Mouse (Mus musculus): Measurements from ENCODE around the gene Zfp324.

The Zfp324 gene

DNA sequence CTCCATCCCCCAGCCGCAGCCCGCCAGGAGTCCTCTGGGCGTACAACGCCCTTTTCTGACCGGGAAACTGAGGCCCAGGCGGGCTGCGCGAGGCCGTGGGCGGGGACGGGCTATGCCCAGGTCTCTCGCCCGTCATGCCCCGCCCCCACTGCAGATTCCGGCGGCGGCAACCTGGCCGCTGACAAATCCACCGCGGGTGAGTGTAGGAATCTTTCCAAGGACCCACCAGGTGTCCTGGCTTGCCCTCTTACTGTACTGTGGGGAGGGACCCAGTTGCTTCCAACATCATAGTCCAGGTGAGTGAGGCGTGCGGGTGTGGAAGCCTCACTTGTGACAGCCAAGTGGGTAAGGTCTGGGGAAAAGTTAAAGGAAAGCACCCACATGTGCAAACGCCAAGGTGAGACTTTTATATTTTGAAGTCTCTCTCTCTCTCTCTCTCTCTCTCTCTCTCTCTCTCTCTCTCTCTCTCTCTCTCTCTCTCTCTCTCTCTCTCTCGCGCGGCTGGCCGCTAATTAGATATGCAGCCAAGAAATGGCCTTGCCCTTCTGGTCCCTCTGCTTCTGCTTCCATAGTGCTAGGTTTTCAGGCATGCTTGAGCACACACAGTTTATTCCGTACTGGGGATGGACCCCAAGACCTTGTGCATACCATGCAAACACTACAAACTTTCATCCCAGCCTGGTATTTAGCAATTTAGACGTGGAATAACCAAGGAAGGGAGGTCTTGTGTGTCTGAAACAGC lies 637 bp downstream of the Zfp324 start:
- in situ Hi-C loops (cut with MboI, MseI) = no loop called here

DNA sequence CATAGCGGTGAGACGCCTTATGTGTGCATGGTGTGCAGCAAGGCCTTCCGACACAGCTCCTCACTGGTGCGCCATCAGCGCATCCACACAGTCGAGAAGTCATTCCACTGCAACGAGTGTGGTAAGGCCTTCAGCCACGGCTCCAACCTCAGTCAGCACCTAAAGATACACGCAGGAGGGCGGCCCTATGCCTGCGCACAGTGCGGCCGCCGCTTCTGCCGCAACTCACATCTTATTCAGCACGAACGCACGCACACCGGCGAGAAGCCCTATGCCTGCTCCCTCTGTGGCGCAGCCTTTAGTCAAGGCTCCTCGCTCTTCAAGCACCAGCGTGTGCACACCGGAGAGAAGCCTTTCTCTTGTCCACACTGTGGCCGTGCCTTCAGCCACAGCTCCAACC lies 5.3 kb downstream of the Zfp324 start:
- in situ Hi-C loops (cut with MboI, MseI) = loop anchor here (5.0 kb wide), 1 partner anchor 71 kb away; no protein-coding TSS in a partner anchor

DNA sequence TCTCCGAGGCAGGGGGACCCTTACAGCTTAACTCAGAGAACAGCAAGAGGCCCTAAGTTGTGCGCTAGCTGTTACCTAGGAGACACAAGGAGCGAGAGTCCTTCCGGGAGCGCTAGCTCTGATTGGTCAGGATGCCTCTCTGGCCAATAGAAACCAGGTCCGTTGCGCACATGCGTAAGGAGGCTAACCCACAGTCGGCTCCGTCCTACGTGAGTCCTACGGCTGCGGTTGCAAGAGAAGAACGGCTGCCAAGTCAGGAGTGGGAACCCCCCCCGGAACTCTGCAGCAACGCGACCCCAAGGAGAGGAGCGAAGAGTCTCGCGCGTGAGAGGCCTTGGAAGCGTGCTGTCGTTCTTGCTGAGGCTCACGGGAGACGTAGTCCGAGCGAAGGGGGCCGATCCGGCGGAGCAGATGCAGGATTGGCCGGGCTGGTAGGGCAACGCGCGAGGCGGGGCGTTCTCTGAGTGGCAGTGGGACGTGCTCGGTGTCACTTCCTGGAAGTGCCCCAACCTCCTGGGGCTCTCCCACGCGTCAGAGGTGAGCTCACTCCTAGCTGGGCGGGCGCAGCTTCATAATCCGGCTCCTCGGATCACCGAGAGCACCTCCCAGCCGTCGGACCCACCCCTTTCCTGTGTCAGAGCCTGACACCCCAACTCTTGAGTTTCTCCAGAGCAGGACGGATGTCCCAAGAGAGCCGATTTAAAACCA lies 12.2 kb downstream of the Zfp324 start, which contains the start of gene Zfp446:
TSS of gene Zfp446 (plus strand) at position 167 of the 708 bp plus-strand sequence.
- in situ Hi-C loops (cut with MboI, MseI) = no loop called here

DNA sequence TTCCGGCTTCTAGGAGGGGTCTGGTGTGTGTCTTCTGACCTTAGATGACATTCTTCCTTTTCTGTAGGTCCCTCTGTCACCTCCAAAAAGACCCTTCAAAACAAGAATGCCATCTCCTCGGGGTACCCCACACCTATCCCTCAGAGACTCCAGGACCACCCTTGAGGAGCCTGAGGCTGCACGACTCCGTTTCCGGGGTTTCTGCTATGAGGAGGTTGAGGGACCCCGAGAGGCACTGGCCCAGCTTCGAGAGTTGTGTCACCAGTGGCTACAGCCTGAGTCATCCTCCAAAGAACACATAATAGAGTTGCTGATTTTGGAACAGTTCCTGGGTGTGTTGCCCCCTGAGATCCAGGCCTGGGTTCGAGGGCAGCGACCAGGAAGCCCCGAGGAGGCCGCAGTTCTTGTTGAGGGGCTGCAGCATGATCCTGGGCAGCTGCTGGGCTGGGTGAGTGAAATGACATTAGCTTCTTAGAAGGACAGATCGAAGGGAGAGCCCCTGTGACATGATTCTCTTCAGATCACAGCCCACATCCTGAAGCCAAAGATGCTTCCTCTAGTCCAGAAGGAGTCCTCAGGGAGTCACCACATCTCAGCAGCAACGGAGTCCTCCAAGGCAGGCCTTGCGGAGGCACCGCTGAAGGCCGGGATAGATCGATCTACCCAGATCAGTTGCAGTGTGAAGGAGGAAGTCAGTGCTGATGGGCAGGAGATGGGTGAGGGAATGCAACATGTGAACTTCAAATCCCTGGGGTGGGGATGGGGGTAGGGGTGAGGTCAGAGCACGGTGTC lies 13.5 kb downstream of the Zfp324 start:
- in situ Hi-C loops (cut with MboI, MseI) = no loop called here

DNA sequence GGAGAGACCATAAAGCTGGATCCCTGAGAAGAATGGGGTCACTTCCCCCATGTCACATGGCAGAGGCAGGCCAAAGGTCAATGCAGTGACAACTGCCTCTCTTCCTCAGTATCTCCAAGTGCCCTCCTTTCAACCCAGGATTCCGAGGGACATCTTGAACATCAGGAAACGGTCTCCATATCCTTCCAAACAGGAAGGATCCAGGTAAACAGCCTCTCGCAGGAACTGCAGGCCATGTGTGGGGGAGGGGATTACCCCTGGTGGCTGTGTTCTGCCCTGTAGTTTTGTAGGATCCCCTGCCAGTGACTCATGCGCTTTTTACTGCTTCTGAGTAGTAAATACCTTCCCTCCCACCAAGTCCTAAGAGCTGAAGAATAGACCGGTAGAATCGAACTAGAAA lies 14.1 kb downstream of the Zfp324 start:
- in situ Hi-C loops (cut with MboI, MseI) = loop anchor here (10.0 kb wide), 1 partner anchor 315 kb away; no protein-coding TSS in a partner anchor

DNA sequence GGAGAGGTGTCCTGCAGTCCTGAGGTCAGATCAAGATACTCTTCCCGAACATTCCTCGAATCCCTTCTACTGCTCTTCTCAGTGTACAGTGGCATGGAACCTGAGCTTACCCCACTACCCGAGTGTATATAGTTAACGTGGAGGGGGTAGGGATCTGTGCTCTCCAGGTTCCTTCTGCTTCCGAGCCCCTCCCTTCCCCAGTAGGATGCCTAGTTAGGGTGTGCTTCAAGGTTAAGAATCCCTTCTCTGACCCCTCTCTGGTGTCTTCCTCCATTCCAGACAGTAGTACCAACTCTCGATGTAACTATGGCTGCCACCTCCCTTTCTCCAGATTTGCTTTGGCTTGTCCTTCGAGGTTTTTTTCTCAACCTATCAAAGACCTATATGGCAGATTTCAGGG lies 14.7 kb downstream of the Zfp324 start:
- in situ Hi-C loops (cut with MboI, MseI) = loop anchor here (10.0 kb wide), 1 partner anchor 315 kb away; no protein-coding TSS in a partner anchor

DNA sequence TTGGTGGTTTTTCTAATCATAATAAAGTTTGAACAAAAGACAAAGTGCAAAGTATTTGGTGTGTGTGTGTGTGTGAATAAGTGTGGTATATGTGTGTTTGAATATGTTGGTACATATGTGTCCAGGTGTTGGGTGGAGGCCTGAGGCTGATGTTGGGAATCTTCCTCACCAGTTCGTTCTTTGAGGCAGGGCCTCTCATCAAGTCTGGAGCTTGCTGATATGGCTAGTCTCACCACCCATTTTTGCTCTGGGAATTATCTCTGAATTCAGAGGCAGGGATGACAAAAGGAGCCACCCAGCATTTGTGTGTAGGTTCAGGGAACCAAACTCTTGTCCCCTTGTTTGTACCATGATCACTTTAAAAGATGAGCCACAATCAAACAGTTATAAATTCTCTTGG lies 20.1 kb downstream of the Zfp324 start:
- in situ Hi-C loops (cut with MboI, MseI) = loop anchor here (10.0 kb wide), 1 partner anchor 309 kb away; no protein-coding TSS in a partner anchor

DNA sequence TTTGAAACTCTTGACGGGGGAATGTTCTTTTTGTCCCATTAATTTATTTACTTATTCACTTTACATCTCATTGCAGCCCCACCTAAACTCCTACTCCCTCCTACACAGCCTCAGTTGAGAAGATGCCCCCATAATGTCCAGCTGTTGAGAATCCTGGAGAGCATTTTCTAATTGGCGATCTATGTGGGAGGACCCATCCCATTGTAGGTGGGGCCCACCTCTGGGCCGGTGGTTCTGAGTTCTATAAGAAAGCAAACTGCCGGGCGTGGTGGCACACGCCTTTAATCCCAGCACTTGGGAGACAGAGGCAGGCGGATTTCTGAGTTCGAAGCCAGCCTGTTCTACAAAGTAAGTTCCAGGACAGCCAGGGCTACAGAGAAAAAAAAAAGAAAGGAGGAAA lies 21.3 kb downstream of the Zfp324 start:
- in situ Hi-C loops (cut with MboI, MseI) = loop anchor here (10.0 kb wide), 1 partner anchor 308 kb away; no protein-coding TSS in a partner anchor

DNA sequence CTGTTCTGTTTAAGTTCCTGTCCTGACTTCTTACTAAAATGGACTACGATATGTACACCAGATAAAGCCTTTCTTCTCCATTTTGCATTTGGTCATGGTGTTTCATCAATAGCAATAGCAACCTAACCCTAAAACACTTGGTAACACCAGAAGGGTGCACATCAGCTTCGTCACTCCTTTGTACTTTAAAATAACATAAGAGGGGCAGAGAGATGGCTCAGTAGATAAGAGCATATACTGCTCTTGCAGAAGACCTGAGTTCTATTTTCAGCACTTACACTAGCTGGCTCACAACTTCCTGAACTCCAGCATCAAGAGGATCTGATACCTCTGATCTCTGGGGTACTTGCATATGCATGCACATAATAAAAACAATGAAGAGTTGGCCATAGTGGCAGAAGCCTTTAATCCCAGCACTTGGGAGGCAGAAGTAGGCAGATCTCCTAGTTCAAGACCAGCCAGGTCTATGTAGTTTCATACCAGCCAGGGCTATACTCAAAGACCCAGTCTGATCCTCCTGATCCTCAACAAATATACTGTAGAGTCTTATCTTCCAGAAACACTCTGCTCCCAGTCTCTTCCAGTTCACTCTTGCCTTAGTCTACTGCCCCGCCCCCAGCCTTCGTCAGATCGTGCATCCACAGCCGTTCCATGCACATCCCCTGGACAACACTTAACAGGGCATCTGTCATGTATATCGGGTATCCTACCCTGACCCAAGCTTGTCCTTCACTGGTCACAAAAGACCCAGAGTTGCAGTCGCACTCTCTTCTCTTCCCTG lies 22.0 kb downstream of the Zfp324 start:
- in situ Hi-C loops (cut with MboI, MseI) = loop anchor here (10.0 kb wide), 1 partner anchor 307 kb away; no protein-coding TSS in a partner anchor

DNA sequence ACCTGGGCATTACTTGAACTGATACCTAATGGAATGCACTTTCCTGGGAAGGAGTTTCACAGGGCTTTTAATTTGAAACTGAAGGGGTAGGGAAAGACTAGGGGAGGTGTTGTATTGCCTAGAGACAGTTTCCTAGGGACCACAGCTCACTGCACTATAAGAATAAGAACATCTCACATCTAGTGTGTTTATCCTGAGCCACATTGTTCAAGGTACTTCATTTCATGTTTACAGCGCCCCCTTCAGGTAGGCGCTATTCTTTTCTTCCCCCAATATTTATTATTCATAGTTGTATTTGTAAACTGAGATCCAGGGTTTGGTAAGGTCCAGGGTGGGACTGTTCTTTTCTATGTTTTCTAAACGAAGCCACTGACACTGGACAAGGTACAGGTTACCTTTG lies 26.6 kb downstream of the Zfp324 start:
- in situ Hi-C loops (cut with MboI, MseI) = no loop called here

DNA sequence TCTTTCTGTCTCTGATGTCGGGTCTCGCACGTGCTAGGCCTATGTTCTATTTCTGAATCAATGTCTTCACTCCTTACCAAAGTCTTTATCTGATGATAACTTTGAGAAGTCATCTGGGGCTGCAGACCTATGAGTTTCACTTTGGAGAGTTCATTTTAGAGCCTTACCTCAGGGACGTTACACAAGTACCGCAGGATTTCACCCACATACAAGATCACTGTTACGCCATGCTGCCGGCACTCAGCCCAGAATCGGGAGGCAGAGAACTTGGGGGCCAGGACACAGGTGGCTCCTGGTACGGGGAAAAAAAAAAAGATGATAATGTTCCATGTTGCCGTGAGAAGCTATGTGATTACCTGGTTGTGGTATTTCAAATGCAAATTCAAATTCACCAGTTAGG lies 27.5 kb downstream of the Zfp324 start:
- in situ Hi-C loops (cut with MboI, MseI) = no loop called here

DNA sequence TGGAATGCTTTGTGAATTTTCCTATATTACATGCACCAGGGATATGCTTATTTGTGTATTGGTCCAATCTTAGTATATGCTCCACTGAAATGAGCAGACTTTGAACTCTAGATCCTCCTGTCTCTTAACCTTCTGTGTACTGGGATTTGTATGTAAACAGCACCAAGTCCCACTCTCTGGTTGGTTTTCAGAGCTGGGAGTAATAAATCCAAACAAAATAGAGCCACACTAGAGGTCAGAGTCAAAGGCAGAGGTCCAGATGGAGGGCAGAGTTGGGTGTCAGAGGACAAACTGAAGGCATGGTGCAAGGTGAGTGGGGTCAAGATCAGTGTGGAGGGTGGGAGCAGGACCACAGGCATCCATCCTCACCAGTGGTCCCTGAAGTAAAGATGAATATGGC lies 30.2 kb downstream of the Zfp324 start:
- in situ Hi-C loops (cut with MboI, MseI) = no loop called here

DNA sequence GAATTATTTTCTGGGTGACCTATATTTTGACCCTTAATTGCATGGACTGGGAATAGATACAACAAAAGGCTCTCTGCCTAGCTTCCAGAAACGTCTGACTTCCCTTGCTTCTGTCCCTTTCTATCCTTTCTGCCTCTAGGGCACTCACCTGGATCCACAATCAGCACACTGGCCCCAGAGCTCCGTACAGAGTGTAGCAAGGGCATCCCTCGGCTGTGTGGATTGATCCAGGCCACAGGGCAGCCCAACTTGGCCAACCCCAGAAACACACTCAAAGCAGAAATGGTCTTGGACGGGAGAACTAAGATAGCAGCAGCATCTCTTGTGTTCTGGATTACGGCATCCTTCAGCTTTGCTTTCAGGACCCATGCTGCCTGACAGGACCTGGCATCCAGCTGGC lies 31.6 kb downstream of the Zfp324 start:
- in situ Hi-C loops (cut with MboI, MseI) = no loop called here

DNA sequence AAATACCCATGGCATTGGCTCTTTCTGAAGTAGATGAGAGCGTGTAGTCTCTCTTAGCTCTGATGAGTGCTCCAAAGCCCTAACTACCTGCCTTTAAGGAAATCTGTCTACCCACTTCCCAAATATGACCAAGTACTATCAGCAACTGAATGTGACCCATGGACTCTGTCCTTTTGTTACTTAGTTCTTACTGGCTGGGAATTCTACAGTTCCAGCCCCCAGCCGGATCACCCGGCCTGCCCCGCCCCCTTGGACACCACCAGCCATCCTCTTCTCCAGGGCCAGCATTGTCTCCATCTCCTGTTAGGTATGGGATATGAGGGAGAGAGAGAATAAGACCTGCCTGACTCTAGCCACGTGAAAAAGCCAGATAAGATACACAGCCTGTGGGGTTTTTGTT lies 32.4 kb downstream of the Zfp324 start, which contains the start of gene Slc27a5:
TSS of gene Slc27a5 (minus strand) at position 140 of the 400 bp plus-strand sequence.
- in situ Hi-C loops (cut with MboI, MseI) = no loop called here

DNA sequence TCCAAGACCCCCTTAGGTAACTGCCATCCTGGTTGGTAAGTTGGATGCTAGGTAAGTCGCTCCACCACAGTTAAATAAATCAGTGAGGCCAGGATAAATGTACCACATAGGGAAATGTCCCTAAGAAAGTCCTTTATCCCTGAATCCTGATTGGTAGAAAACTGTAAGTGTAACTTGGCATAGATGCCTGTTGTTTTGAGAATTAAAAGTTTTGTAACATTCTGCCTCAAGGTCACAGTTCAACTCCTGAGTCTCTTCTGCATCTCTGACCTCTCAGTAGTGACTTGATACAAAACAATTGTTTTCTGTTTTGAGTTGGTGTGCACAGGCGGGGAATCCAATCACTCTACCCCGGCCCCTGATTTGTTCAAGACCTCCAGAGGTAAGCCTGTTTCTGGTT lies 33.2 kb downstream of the Zfp324 start, which contains the start of gene Trim28:
TSS of gene Trim28 (plus strand) at position 264 of the 400 bp plus-strand sequence.
- in situ Hi-C loops (cut with MboI, MseI) = no loop called here

DNA sequence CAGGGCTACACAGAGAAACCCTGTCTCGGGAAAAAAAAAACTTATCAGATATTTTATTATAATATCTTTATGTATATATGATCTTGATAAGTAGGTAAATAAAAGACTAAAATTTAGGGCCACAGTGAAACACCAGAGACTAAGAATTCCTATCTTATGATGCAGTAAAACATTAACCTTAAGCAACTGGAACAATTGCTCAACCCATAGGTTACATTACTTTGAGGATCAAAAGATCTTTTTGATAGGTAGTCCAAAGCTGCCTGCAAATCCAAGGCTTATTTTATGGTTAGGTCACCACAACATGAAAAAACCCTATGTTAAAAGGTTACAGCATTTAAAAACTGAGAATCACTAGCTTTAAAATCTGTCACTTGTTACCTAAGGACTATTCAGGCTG lies 35.9 kb downstream of the Zfp324 start:
- in situ Hi-C loops (cut with MboI, MseI) = no loop called here

DNA sequence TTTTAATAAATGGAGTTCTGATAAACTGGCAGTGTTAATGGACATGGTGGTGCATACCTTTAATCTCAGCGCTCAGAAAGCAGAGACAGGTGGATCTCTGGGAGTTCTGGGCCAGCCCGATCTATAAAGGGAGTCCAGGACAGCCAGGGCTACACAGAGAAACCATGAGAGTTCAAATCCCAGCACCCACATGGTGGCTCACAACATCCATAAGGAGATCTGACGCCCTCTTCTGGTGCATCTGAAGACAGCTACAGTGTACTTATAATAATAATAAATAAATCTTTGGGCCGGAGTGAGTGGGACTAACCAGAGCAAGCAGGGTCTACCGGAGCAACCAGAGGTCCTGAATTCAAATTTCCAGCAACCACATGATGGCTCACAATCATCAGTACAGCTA lies 37.7 kb downstream of the Zfp324 start:
- in situ Hi-C loops (cut with MboI, MseI) = no loop called here

DNA sequence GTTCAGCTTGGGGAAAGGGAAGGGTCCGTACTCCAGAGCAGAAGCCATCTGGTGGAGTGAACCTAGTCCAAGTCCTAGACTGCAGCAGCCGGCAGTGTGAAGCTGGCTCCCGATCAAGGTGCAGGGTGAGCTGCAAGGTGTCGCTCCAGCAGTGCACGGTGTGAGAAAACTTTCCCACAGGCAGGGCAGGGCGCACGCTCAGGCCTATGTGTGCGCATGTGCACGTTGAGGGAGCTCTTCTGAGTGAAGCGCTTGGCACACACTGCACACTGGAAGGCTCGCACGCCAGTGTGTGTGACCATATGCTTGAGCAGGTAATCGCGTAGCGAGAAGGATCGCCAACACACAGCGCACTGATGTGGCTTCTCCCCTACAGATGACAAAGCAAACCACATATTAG lies 40.4 kb downstream of the Zfp324 start:
- in situ Hi-C loops (cut with MboI, MseI) = loop anchor here (5.0 kb wide), 1 partner anchor 36 kb away; no protein-coding TSS in a partner anchor

DNA sequence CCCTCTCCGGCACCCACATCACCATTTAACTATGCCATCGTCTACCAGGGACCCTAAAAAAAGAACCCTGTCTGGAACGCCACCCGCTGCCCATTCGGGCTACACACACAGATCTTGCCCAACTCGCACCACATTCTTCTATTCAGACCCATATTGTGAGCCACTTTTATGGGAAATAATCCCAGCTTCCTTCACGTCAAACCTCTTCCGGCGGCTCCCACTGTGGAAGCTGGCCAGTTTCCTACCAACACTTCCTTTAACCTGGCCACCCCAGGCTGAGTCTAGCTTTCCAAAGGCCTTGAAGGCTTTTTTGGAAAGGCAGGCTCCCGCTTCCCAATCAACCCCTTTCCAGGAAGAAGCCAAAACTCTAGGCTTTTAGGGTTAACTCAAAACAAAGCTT lies 40.9 kb downstream of the Zfp324 start:
- in situ Hi-C loops (cut with MboI, MseI) = loop anchor here (5.0 kb wide), 1 partner anchor 36 kb away; no protein-coding TSS in a partner anchor

DNA sequence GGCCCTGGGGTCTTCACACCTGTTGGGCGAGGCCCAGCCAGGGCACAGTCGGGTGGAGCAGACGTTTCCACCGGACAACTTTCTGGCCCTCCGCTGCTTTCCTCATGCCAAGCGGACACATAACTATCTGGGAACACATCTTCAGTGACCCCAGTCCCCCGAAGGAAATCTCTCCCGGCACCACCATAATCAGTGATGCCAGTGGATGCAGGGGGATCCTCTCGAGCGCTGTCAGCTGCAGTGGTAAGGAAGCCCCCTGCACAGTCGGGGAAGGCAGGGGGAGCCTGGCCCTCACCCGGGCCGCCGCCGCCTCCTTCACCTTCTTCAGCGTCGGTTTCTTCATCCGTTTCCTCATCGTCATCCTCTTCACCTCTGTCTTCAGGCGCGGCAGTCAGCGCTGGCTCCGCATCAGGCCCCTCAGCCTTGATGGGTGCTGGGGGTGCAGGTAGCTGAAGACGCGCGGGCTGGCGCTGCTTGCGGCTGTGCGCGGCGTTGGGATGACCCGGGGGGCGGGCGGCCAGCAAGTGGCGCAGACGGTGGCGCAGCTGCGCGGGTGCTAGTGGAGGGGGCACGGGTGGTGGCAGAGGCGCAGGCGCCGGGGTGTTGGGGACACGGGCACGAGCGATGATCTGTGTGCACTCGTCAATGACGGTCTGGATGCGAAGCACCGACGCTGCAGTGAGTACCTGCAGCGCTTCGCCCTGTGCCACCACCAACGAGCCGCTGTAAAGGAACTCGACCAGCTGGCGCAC lies 41.9 kb downstream of the Zfp324 start:
- in situ Hi-C loops (cut with MboI, MseI) = loop anchor here (5.0 kb wide), 1 partner anchor 35 kb away; no protein-coding TSS in a partner anchor
